Mouse (Mus musculus): Measurements from ENCODE around the gene Il5. TPM values are rescaled to one million over a fixed set of nuclear protein-coding genes. Genes with fewer than 3 reads are reported as not detected.
"Not testable (repeated sequence)": the region's sequence is repeated elsewhere in the genome, so short reads cannot be mapped to it uniquely, and the experiment has no call there.

Il5 gene
- polyA plus RNA-seq, 1 experiment: not detected

- Histone ChIP-seq H3K4me1 (ENCODE audit: control insufficient read depth, insufficient read depth, low read length) (peaks cover 7% of the 10 kb centered on the region), H3K27ac (ENCODE audit: insufficient read depth, low read depth, low read length) (no peak overlapping the region), H3K4me3 (ENCODE audit: insufficient read depth, low read depth, low read length) (no peak overlapping the region)
- TF ChIP-seq CTCF (IDR thresholded peaks at IDR 0.05; ENCODE audit: insufficient read depth, low read depth, low read length) (no peak), POLR2A (IDR thresholded peaks at IDR 0.05; ENCODE audit: insufficient read depth, low read depth, low read length) (no peak)
- 84% methylated on average over 12 of the region's 12 CpGs for WGBS
Measured at GRCm38 (mm10) chr11:53755011-53755595, 34.5 kb downstream of the Il5 start.

- TF ChIP-seq CTCF (IDR thresholded peaks at IDR 0.05; ENCODE audit: insufficient read depth, low read depth, low read length) (no peak), POLR2A (IDR thresholded peaks at IDR 0.05; ENCODE audit: insufficient read depth, low read depth, low read length) (no peak)
- WGBS: 87% methylated on average over 4 of the region's 4 CpGs
- no peak overlapping the region for H3K27ac ChIP-seq (ENCODE audit: insufficient read depth, low read depth, low read length)
- H3K4me3 ChIP-seq (ENCODE audit: insufficient read depth, low read depth, low read length): no peak overlapping the region
- peaks cover 18% of the 10 kb centered on the region for H3K4me1 ChIP-seq (ENCODE audit: control insufficient read depth, insufficient read depth, low read length)
Measured at GRCm38 (mm10) chr11:53757612-53758011, 37.0 kb downstream of the Il5 start.

- H3K4me1 ChIP-seq (ENCODE audit: control insufficient read depth, insufficient read depth, low read length): peaks cover 22% of the 10 kb centered on the region
- not testable (repeated sequence) for H3K4me3 ChIP-seq (ENCODE audit: insufficient read depth, low read depth, low read length); H3K27ac ChIP-seq (ENCODE audit: insufficient read depth, low read depth, low read length)
- WGBS: 92% methylated on average over 9 of the region's 9 CpGs
Measured at GRCm38 (mm10) chr11:53758033-53758432, 37.4 kb downstream of the Il5 start.

GRCm38 (mm10) chr11:53758791-53759351 lies 38.3 kb downstream of the Il5 start:
- H3K27ac ChIP-seq (ENCODE audit: insufficient read depth, low read depth, low read length): no peak overlapping the region
- H3K4me3 ChIP-seq (ENCODE audit: insufficient read depth, low read depth, low read length): no peak overlapping the region
- 75% methylated on average over 6 of the region's 6 CpGs for WGBS
- TF ChIP-seq POLR2A (IDR thresholded peaks at IDR 0.05; ENCODE audit: insufficient read depth, low read depth, low read length): no peak
- TF ChIP-seq CTCF (IDR thresholded peaks at IDR 0.05; ENCODE audit: insufficient read depth, low read depth, low read length): no peak
- H3K4me1 ChIP-seq (ENCODE audit: control insufficient read depth, insufficient read depth, low read length): peaks cover 30% of the 10 kb centered on the region

GRCm38 (mm10) chr11:53759545-53760406 lies 39.2 kb downstream of the Il5 start:
- Histone ChIP-seq H3K4me1 (ENCODE audit: control insufficient read depth, insufficient read depth, low read length) (peaks cover 34% of the 10 kb centered on the region), H3K27ac (ENCODE audit: insufficient read depth, low read depth, low read length) (no peak overlapping the region), H3K4me3 (ENCODE audit: insufficient read depth, low read depth, low read length) (no peak overlapping the region)
- WGBS: 34% methylated on average over 22 of the region's 22 CpGs
- no peak; the same call in 1 of the 2 replicates for TF ChIP-seq CTCF (IDR thresholded peaks at IDR 0.05; ENCODE audit: insufficient read depth, low read depth, low read length)
- TF ChIP-seq POLR2A (IDR thresholded peaks at IDR 0.05; ENCODE audit: insufficient read depth, low read depth, low read length): no peak

GRCm38 (mm10) chr11:53761284-53761683 lies 40.7 kb downstream of the Il5 start:
- Histone ChIP-seq H3K4me3 (ENCODE audit: insufficient read depth, low read depth, low read length) (no peak overlapping the region), H3K4me1 (ENCODE audit: control insufficient read depth, insufficient read depth, low read length) (peaks cover 34% of the 10 kb centered on the region), H3K27ac (ENCODE audit: insufficient read depth, low read depth, low read length) (no peak overlapping the region)
- TF ChIP-seq POLR2A (IDR thresholded peaks at IDR 0.05; ENCODE audit: insufficient read depth, low read depth, low read length) (no peak), CTCF (IDR thresholded peaks at IDR 0.05; ENCODE audit: insufficient read depth, low read depth, low read length) (no peak)
- 45% methylated on average over 5 of the region's 5 CpGs for WGBS

GRCm38 (mm10) chr11:53761822-53762221 lies 41.2 kb downstream of the Il5 start:
- TF ChIP-seq POLR2A (IDR thresholded peaks at IDR 0.05; ENCODE audit: insufficient read depth, low read depth, low read length): no peak
- TF ChIP-seq CTCF (IDR thresholded peaks at IDR 0.05; ENCODE audit: insufficient read depth, low read depth, low read length): no peak
- Histone ChIP-seq H3K4me3 (ENCODE audit: insufficient read depth, low read depth, low read length) (no peak overlapping the region), H3K4me1 (ENCODE audit: control insufficient read depth, insufficient read depth, low read length) (peaks cover 34% of the 10 kb centered on the region), H3K27ac (ENCODE audit: insufficient read depth, low read depth, low read length) (no peak overlapping the region)
- WGBS: 68% methylated on average over 2 of the region's 2 CpGs

- WGBS: 64% methylated on average over 2 of the region's 2 CpGs
- TF ChIP-seq CTCF (IDR thresholded peaks at IDR 0.05; ENCODE audit: insufficient read depth, low read depth, low read length) (no peak), POLR2A (IDR thresholded peaks at IDR 0.05; ENCODE audit: insufficient read depth, low read depth, low read length) (no peak)
- Histone ChIP-seq H3K4me1 (ENCODE audit: control insufficient read depth, insufficient read depth, low read length) (peaks cover 34% of the 10 kb centered on the region), H3K4me3 (ENCODE audit: insufficient read depth, low read depth, low read length) (no peak overlapping the region), H3K27ac (ENCODE audit: insufficient read depth, low read depth, low read length) (no peak overlapping the region)
Measured at GRCm38 (mm10) chr11:53762426-53762825, 41.8 kb downstream of the Il5 start.

- Histone ChIP-seq H3K4me3 (ENCODE audit: insufficient read depth, low read depth, low read length) (peak overlapping the region; percentile 41), H3K4me1 (ENCODE audit: control insufficient read depth, insufficient read depth, low read length) (peaks cover 34% of the 10 kb centered on the region), H3K27ac (ENCODE audit: insufficient read depth, low read depth, low read length) (peak overlapping the region; percentile 11; the same call in 1 of the 2 replicates)
- TF ChIP-seq POLR2A (IDR thresholded peaks at IDR 0.05; ENCODE audit: insufficient read depth, low read depth, low read length): no peak
- no peak for TF ChIP-seq CTCF (IDR thresholded peaks at IDR 0.05; ENCODE audit: insufficient read depth, low read depth, low read length)
- 8% methylated on average over 23 of the region's 23 CpGs for WGBS
Measured at GRCm38 (mm10) chr11:53762827-53763495, 42.4 kb downstream of the Il5 start.
